Mouse (Mus musculus) midbrain, postnatal 0 days (tissue): ENCODE measurements at regions not wholly inside any gene's neighbourhood (a gene's known extent, or its start where the extent isn't known, plus 50 kb on each side); places are given as distances from the start of the nearest gene placed in this dataset.

Source experiments
- ATAC-seq: fragments of 200-750 bp; cut with Nextera tagmentation; 2 replicates; pipeline ENCODE4 v1.8.0; 2017; ENCODE audit warnings: moderate number of reproducible peaks, mild to moderate bottlenecking, moderate TSS enrichment, moderate library complexity; ENCODE audit not compliant: low FRiP score
- DNase-seq: peaks from one replicate; pipeline ENCODE4 v3.0.0-alpha.2; 2015; ENCODE audit warnings: low spot score
- H3K27ac ChIP-seq: fragments of 300-500 bp; sonication (generic); 2 replicates; pipeline ENCODE4 v1.5.1; 2014; ENCODE audit warnings: low read depth, mild to moderate bottlenecking, low read length, mixed read lengths
- H3K27me3 ChIP-seq: fragments of 300-500 bp; sonication (generic); 2 replicates; pipeline ENCODE4 v1.6.1; 2014; ENCODE audit warnings: low read length, control low read depth, mixed read lengths; ENCODE audit not compliant: insufficient read depth
- H3K36me3 ChIP-seq: fragments of 300-500 bp; sonication (generic); 2 replicates; pipeline ENCODE4 v1.6.1; 2014; ENCODE audit warnings: low read length, control low read depth, mixed read lengths; ENCODE audit not compliant: insufficient read depth
- H3K4me1 ChIP-seq: fragments of 300-500 bp; sonication (generic); 2 replicates; pipeline ENCODE4 v1.6.1; 2014; ENCODE audit warnings: mild to moderate bottlenecking, control low read depth, antibody characterized with exemption, low read length, mixed read lengths; ENCODE audit not compliant: insufficient read depth
- H3K4me2 ChIP-seq: fragments of 300-500 bp; sonication (generic); 2 replicates; pipeline ENCODE4 v1.6.1; 2014; ENCODE audit warnings: low read depth, mild to moderate bottlenecking, low read length, mixed read lengths; ENCODE audit not compliant: poor library complexity, severe bottlenecking
- H3K4me3 ChIP-seq: fragments of 300-500 bp; sonication (generic); 2 replicates; pipeline ENCODE4 v1.5.1; 2014; ENCODE audit warnings: low read depth, mild to moderate bottlenecking, low read length, moderate library complexity
- H3K9ac ChIP-seq: fragments of 300-500 bp; sonication (generic); replicated peaks from 2 replicates; pipeline ENCODE4 v1.6.1; 2014; ENCODE audit warnings: mild to moderate bottlenecking, low read length, moderate library complexity, mixed read lengths; ENCODE audit not compliant: poor library complexity, severe bottlenecking
- H3K9me3 ChIP-seq: fragments of 300-500 bp; sonication (generic); 2 replicates; pipeline ENCODE4 v1.6.1; 2016; ENCODE audit warnings: low read length, control low read depth
- CTCF ChIP-seq: IDR thresholded peaks from 2 replicates; pipeline ENCODE4 v1.5.1; 2016; ENCODE audit warnings: antibody characterized with exemption, mild to moderate bottlenecking
- WGBS: fragments of 180-500 bp; shearing (Covaris S2); extraction: QIAGEN DNeasy Blood & Tissue Kit; methylation state at CpG from one replicate; pipeline ENCODE4 v1.1.7; 2014; 5-methylcytosine and 5-hydroxymethylcytosine counted together

- no peak for TF ChIP-seq CTCF
- no peak for ATAC-seq
- H3K36me3 ChIP-seq: no peaks in the 10 kb centered on the region
Measured at GRCm38 (mm10) chr3:23601469-23601868, 1525.0 kb downstream of the Tbl1xr1 start.

GRCm38 (mm10) chr3:23610054-23610453 lies 1533.6 kb downstream of the Tbl1xr1 start:
- H3K4me1 ChIP-seq: no peaks in the 10 kb centered on the region
- ATAC-seq (no peak), DNase-seq (no peak)
- no peak overlapping the region for H3K9ac ChIP-seq
- H3K4me3 ChIP-seq: no peak overlapping the region
- no peak overlapping the region for H3K27ac ChIP-seq
- H3K4me2 ChIP-seq: no peak overlapping the region
- H3K9me3 ChIP-seq: no peaks in the 10 kb centered on the region
- no peaks in the 10 kb centered on the region for H3K36me3 ChIP-seq
- no peaks in the 10 kb centered on the region for H3K27me3 ChIP-seq
- TF ChIP-seq CTCF: no peak
- 75% methylated on average over 2 of the region's 2 CpGs for WGBS

More at GRCm38 (mm10) chr3:23601469-23601868, 1525.0 kb downstream of the Tbl1xr1 start:
- no peaks in the 10 kb centered on the region for H3K9me3 ChIP-seq
- WGBS: 89% methylated on average over 3 of the region's 3 CpGs
- no peak overlapping the region for H3K4me2 ChIP-seq
- no peak for DNase-seq
- no peak overlapping the region for H3K27ac ChIP-seq
- H3K4me3 ChIP-seq: no peak overlapping the region
- no peaks in the 10 kb centered on the region for H3K27me3 ChIP-seq
- H3K4me1 ChIP-seq: no peaks in the 10 kb centered on the region
- H3K9ac ChIP-seq: no peak overlapping the region

GRCm38 (mm10) chr3:23658585-23659252 lies 1485.3 kb downstream of the Naaladl2 start:
- no peak overlapping the region for H3K9ac ChIP-seq
- no peaks in the 10 kb centered on the region for H3K36me3 ChIP-seq
- DNase-seq (no peak), ATAC-seq (no peak)
- H3K27me3 ChIP-seq: no peaks in the 10 kb centered on the region
- H3K4me1 ChIP-seq: no peaks in the 10 kb centered on the region
- no peak for TF ChIP-seq CTCF
- WGBS: 58% methylated on average over 2 of the region's 2 CpGs
- no peak overlapping the region for H3K4me2 ChIP-seq
- no peak overlapping the region for H3K27ac ChIP-seq
- no peaks in the 10 kb centered on the region for H3K9me3 ChIP-seq
- H3K4me3 ChIP-seq: no peak overlapping the region

GRCm38 (mm10) chr3:23706748-23707147 lies 1437.3 kb downstream of the Naaladl2 start:
- no peaks in the 10 kb centered on the region for H3K36me3 ChIP-seq
- H3K4me3 ChIP-seq: no peak overlapping the region
- no peak overlapping the region for H3K4me2 ChIP-seq
- H3K27me3 ChIP-seq: no peaks in the 10 kb centered on the region
- H3K4me1 ChIP-seq: no peaks in the 10 kb centered on the region
- H3K9ac ChIP-seq: no peak overlapping the region
- DNase-seq (no peak), ATAC-seq (no peak)
- TF ChIP-seq CTCF: no peak
- H3K9me3 ChIP-seq: no peaks in the 10 kb centered on the region
- H3K27ac ChIP-seq: no peak overlapping the region
